Mouse (Mus musculus) cortical plate, adult 2 months (tissue): ENCODE data around the gene Parvb.

ENCODE experiments used
- CTCF ChIP-seq: fragments of 200-500 bp; IDR thresholded peaks from 2 replicates; pipeline ENCODE4 v1.5.1; 2011; ENCODE audit warnings: mild to moderate bottlenecking, control low read depth, low read length; ENCODE audit not compliant: insufficient read depth; ENCODE audit errors: extremely low read depth
- POLR2A ChIP-seq: fragments of 200-500 bp; IDR thresholded peaks from 2 replicates; pipeline ENCODE4 v1.6.1; 2011; ENCODE audit warnings: mild to moderate bottlenecking, low read length, control low read depth; ENCODE audit not compliant: insufficient read depth; ENCODE audit errors: extremely low read depth

DNA sequence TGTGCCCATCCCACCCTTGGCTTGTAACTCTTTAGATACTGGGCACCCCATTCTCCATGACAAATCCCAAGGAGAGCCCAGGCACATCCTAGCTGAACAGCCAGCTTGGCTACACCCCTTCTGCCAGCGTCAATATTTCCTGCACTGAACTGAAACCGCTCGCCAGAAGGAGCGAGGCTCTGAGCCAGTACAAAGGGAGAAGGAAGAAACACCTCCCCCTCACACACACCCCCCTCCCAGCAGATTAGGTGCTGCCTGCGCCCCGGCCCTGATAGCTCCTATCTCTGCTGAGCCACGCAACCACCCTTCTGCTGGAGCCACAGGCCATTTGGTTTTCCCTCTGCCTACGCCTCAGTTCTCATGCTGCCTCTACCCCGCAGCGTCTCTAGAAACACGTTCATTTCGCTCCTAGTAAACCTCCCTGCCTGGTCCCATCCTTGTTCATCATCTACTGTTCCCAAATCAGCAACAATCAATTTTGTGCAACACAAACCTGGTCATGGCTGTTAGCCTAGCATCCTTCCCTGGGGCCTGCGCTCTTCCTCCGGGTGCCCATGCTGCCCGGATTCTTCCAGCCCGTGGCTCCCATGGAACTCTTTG, 630 bp upstream of the Parvb start:
- TF ChIP-seq POLR2A = no peak
- no peak for TF ChIP-seq CTCF
